Mouse (Mus musculus): Measurements from ENCODE around the gene 4930402F06Rik. TPM values are rescaled to one million over a fixed set of nuclear protein-coding genes. Genes with fewer than 3 reads are reported as not detected.
A peak's percentile ranks its signal among the peaks of the same experiment; 100 is the strongest.

4930402F06Rik gene
- polyA plus RNA-seq, 1 experiment from 2014 or later = not detected

GRCm38 (mm10) chr2:35422384-35422783, 25.4 kb upstream of the 4930402F06Rik start:
- ATAC-seq (no peak), DNase-seq (no peak)
- Histone ChIP-seq H3K9me3 (ENCODE audit: low read length) (peaks cover 5% of the 10 kb centered on the region; the same call in 1 of the 2 replicates), H3K27me3 (ENCODE audit: insufficient read depth, low read length) (no peaks in the 10 kb centered on the region), H3K4me2 (ENCODE audit: low read depth, low read length) (no peak overlapping the region), H3K9ac (replicated peaks) (no peak overlapping the region), H3K27ac (ENCODE audit: low read depth) (no peak overlapping the region), H3K4me1 (ENCODE audit: insufficient read depth) (peaks cover 8% of the 10 kb centered on the region), H3K36me3 (replicated peaks; ENCODE audit: insufficient read depth, low read length) (peaks cover 26% of the 10 kb centered on the region), H3K4me3 (ENCODE audit: low read depth, low read length) (no peak overlapping the region)
- WGBS (ENCODE audit: insufficient replicate concordance) = 71% methylated on average over 3 of the region's 3 CpGs
- TF ChIP-seq CTCF (IDR thresholded peaks at IDR 0.05; ENCODE audit: low read depth) (no peak), EP300 (IDR thresholded peaks at IDR 0.05; ENCODE audit: low read depth) (no peak)

GRCm38 (mm10) chr2:35420681-35421080, 23.7 kb upstream of the 4930402F06Rik start:
- WGBS (ENCODE audit: insufficient replicate concordance) = 38% methylated on average over 1 of the region's 1 CpGs
- peaks cover 5% of the 10 kb centered on the region; the same call in 1 of the 2 replicates for H3K9me3 ChIP-seq (ENCODE audit: low read length)
- peak; percentile 83 for TF ChIP-seq EP300 (IDR thresholded peaks at IDR 0.05; ENCODE audit: low read depth)
- TF ChIP-seq CTCF (IDR thresholded peaks at IDR 0.05; ENCODE audit: low read depth) = no peak
- peaks cover 12% of the 10 kb centered on the region for H3K4me1 ChIP-seq (ENCODE audit: insufficient read depth)
- H3K36me3 ChIP-seq (replicated peaks; ENCODE audit: insufficient read depth, low read length) = peaks cover 26% of the 10 kb centered on the region
- no peak overlapping the region for H3K4me2 ChIP-seq (ENCODE audit: low read depth, low read length)
- H3K9ac ChIP-seq (replicated peaks) = no peak overlapping the region
- H3K4me3 ChIP-seq (ENCODE audit: low read depth, low read length) = no peak overlapping the region
- DNase-seq = no peak
- peak overlapping the region; percentile 59; the same call in 1 of the 2 replicates for H3K27ac ChIP-seq (ENCODE audit: low read depth)
- no peaks in the 10 kb centered on the region for H3K27me3 ChIP-seq (ENCODE audit: insufficient read depth, low read length)
- peak; percentile 54 for ATAC-seq

- peak; percentile 75 for ATAC-seq
- H3K9me3 ChIP-seq (ENCODE audit: low read length) = peaks cover 5% of the 10 kb centered on the region; the same call in 1 of the 2 replicates
- peaks cover 12% of the 10 kb centered on the region for H3K4me1 ChIP-seq (ENCODE audit: insufficient read depth)
- no peak overlapping the region for H3K4me3 ChIP-seq (ENCODE audit: low read depth, low read length)
- peak overlapping the region; percentile 37; the same call in 1 of the 2 replicates for H3K27ac ChIP-seq (ENCODE audit: low read depth)
- H3K9ac ChIP-seq (replicated peaks) = no peak overlapping the region
- WGBS (ENCODE audit: insufficient replicate concordance) = 48% methylated on average over 2 of the region's 2 CpGs
- H3K36me3 ChIP-seq (replicated peaks; ENCODE audit: insufficient read depth, low read length) = peaks cover 26% of the 10 kb centered on the region
- no peaks in the 10 kb centered on the region for H3K27me3 ChIP-seq (ENCODE audit: insufficient read depth, low read length)
- DNase-seq = no peak
- no peak for TF ChIP-seq CTCF (IDR thresholded peaks at IDR 0.05; ENCODE audit: low read depth)
- TF ChIP-seq EP300 (IDR thresholded peaks at IDR 0.05; ENCODE audit: low read depth) = peak; percentile 76
- H3K4me2 ChIP-seq (ENCODE audit: low read depth, low read length) = no peak overlapping the region
Measured at GRCm38 (mm10) chr2:35419671-35420070, 22.7 kb upstream of the 4930402F06Rik start.

GRCm38 (mm10) chr2:35419243-35419642, 22.3 kb upstream of the 4930402F06Rik start:
- Histone ChIP-seq H3K36me3 (replicated peaks; ENCODE audit: insufficient read depth, low read length) (peaks cover 26% of the 10 kb centered on the region), H3K9ac (replicated peaks) (no peak overlapping the region), H3K9me3 (ENCODE audit: low read length) (peaks cover 5% of the 10 kb centered on the region; the same call in 1 of the 2 replicates), H3K27ac (ENCODE audit: low read depth) (no peak overlapping the region; the same call in 1 of the 2 replicates), H3K4me1 (ENCODE audit: insufficient read depth) (peaks cover 12% of the 10 kb centered on the region), H3K4me3 (ENCODE audit: low read depth, low read length) (no peak overlapping the region), H3K4me2 (ENCODE audit: low read depth, low read length) (no peak overlapping the region), H3K27me3 (ENCODE audit: insufficient read depth, low read length) (no peaks in the 10 kb centered on the region)
- DNase-seq = no peak
- ATAC-seq = peak; percentile 69
- WGBS (ENCODE audit: insufficient replicate concordance) = 79% methylated on average over 4 of the region's 4 CpGs
- no peak for TF ChIP-seq CTCF (IDR thresholded peaks at IDR 0.05; ENCODE audit: low read depth)
- peak; percentile 23; the same call in 1 of the 2 replicates for TF ChIP-seq EP300 (IDR thresholded peaks at IDR 0.05; ENCODE audit: low read depth)

GRCm38 (mm10) chr2:35417231-35417630, 20.3 kb upstream of the 4930402F06Rik start:
- WGBS (ENCODE audit: insufficient replicate concordance) = 26% methylated on average over 1 of the region's 1 CpGs
- no peak overlapping the region for H3K4me3 ChIP-seq (ENCODE audit: low read depth, low read length)
- H3K27me3 ChIP-seq (ENCODE audit: insufficient read depth, low read length) = no peaks in the 10 kb centered on the region
- H3K9me3 ChIP-seq (ENCODE audit: low read length) = peaks cover 5% of the 10 kb centered on the region; the same call in 1 of the 2 replicates
- DNase-seq = no peak
- H3K4me1 ChIP-seq (ENCODE audit: insufficient read depth) = peaks cover 12% of the 10 kb centered on the region
- no peak for ATAC-seq
- no peak overlapping the region for H3K27ac ChIP-seq (ENCODE audit: low read depth)
- peaks cover 26% of the 10 kb centered on the region for H3K36me3 ChIP-seq (replicated peaks; ENCODE audit: insufficient read depth, low read length)
- no peak overlapping the region for H3K4me2 ChIP-seq (ENCODE audit: low read depth, low read length)
- TF ChIP-seq EP300 (IDR thresholded peaks at IDR 0.05; ENCODE audit: low read depth) (no peak), CTCF (IDR thresholded peaks at IDR 0.05; ENCODE audit: low read depth) (no peak)
- no peak overlapping the region for H3K9ac ChIP-seq (replicated peaks)

- peaks cover 26% of the 10 kb centered on the region for H3K36me3 ChIP-seq (replicated peaks; ENCODE audit: insufficient read depth, low read length)
- peaks cover 5% of the 10 kb centered on the region; the same call in 1 of the 2 replicates for H3K9me3 ChIP-seq (ENCODE audit: low read length)
- H3K27me3 ChIP-seq (ENCODE audit: insufficient read depth, low read length) = no peaks in the 10 kb centered on the region
- peaks cover 12% of the 10 kb centered on the region for H3K4me1 ChIP-seq (ENCODE audit: insufficient read depth)
- H3K27ac ChIP-seq (ENCODE audit: low read depth) = no peak overlapping the region
- ATAC-seq (no peak), DNase-seq (no peak)
- H3K9ac ChIP-seq (replicated peaks) = no peak overlapping the region
- no peak overlapping the region for H3K4me2 ChIP-seq (ENCODE audit: low read depth, low read length)
- no peak for TF ChIP-seq EP300 (IDR thresholded peaks at IDR 0.05; ENCODE audit: low read depth)
- no peak for TF ChIP-seq CTCF (IDR thresholded peaks at IDR 0.05; ENCODE audit: low read depth)
- no peak overlapping the region for H3K4me3 ChIP-seq (ENCODE audit: low read depth, low read length)
- 66% methylated on average over 6 of the region's 6 CpGs for WGBS (ENCODE audit: insufficient replicate concordance)
Measured at GRCm38 (mm10) chr2:35416473-35416872, 19.5 kb upstream of the 4930402F06Rik start.
